Mouse (Mus musculus) cerebellum, adult 9-11 months (tissue): ENCODE measurements around the gene Setd5.

Experiments used
- DNase-seq: peaks from one replicate; pipeline ENCODE4 v3.0.0; 2022

Gene Setd5

DNA sequence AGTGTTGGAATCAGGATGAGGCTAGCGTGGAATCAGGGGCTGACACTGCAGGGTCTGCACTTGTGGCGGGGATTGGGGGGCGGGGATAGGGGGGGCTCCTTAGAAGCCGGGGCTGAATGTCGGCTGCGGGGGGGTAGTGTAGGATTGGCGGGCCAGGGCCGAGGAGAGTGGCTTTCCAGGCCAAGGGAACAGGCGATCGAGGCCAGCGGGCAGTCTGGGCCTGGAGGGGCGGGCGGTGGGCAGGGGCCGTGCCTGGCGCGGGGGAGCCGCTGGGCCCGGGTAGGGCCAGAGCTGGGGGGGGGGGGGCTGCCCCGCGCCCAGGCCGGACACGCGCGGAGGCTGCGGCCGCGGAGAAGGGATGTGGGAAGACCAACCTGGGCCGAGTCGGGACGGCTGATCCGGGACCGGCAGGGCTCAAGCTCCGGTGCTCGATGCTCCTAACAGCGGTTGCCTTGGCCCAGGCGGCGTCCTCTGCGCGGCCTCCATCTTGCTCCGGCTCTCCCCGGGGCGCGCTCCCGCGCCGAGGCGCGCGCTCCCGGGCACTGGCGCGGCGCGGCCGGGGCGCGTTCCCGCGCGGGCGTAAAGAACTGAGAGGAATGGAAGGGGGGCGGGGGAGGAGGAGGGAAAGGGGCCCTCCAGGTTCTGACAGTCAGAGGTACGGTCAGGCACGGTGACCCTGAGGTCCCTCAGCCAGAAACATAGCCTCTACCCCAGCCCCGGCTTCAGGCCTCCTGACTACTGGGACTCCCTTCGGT is 117.9 kb downstream of the Setd5 start, which contains the start of gene Lhfpl4:
TSS of gene Lhfpl4 (minus strand) at position 544 of the 755 bp plus-strand sequence.
- peak; percentile 77 for DNase-seq

DNA sequence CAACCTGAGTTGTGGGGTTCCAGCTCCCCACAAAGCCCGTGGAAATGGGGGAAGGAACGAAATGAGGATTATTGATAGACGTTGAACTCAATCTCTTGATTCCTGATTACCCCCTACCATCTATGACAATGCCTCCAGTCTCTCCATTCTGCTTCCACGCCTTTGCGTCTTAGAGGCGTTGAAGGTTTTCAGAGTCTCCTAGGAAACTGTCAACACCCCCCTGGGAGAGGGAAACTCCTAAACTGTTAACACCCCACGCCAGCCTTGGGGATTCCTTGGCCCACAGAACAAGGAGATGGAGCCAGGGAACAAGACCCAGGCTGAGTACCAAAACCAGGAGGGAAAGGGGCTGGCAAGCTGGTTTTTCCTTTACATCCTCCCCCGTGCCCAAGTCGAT is 118.4 kb downstream of the Setd5 start:
- DNase-seq, result peak; percentile 43
